Mouse (Mus musculus) natural killer cell, adult 2 months (primary cell): ENCODE data around the gene Topaz1.
"Not testable (repeated sequence)": the region's sequence is repeated elsewhere in the genome, so short reads cannot be mapped to it uniquely, and the experiment has no call there.

Source experiments
- DNase-seq, 2 experiments: peaks; one replicate each; pipeline ENCODE4 v3.0.0; 2022; ENCODE audit warnings: low spot score in 2 of 2

Topaz1 gene

DNA sequence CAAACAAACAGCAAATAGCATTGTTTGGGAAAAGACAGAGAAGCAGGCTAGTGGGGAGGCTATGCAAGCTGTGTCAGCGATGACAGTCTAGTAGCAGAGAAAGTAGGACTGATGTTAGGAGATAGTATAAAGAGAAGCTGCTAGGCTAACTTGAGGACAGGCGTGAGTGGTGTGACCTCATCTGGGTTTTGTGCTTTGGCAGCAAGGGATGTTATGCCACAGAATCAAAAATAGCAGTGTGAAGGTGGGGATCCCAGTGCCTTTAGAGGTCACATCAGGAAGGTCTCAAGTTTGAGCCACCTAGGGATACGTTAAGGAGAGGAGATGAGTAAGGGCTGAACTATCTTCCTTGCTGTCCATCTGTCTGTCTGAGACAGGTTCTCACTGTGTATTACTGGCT lies 63.1 kb downstream of the Topaz1 start:
- no peak for DNase-seq

DNA sequence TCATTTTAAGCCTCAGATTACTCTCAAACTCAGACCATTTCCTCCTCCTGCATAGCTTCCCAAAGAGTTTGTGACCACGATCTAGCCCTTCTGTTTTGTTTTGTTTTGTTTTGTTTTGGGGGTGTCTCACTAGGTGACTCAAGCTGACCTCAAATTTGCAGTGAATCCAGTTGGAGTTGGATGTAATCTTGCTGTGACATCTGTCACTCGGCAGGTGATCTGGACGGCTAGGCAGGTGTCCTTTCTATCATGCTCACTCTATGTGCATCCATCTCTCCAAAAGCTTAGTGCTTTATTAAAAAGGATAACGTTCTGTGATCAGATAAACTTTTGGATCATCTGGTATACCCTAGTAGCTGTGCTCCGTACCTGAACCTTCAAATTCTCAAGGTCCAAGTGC lies 65.2 kb downstream of the Topaz1 start:
- DNase-seq, result no peak

DNA sequence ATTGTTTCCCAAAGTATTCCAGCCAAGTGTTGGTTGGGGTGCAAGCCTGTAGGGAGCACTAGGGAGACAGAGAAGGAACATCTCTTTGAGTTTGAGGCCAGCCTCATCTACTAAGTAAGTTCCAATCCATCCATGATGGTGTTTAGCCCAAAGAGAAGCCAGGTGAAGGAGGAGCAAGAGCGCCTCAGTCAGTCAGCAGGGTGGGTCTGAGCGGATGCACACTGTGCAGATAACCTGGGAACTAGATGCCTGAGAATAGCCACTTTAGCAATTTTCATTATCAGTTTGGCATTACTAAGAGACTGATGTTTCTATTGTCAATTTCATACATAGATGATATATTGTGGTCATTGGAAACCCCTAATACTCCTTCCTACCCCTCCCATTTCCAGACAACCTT lies 67.6 kb downstream of the Topaz1 start:
- DNase-seq, result no peak

DNA sequence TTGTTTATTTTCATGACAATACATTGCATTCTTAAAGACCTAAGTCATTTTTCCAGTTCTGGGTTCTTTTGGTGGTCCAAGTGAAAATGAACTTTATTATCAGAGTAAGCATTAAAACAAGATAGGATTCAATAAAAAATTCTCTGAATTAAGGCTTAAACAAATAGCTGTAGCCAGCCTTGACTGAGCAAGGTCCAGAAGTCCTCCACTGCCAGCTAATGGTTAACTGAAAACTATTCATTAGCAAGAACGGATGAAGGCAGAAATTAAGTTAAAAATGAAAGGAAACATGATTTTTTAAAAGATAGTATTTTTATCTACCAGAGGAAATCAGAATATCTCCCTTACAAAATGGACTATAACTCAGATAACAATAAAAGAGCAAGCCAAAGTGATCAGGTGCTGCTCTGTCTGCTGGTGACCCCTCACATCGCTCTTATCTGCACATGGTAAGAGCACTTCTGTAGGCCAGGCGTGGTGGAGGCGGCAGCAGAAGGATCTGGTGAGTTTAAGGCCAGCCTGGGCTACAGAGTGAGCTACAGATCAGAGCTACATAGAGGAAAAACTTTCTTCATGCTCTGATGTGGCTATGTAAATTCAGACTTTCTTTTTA lies 68.2 kb downstream of the Topaz1 start:
- no peak for DNase-seq

DNA sequence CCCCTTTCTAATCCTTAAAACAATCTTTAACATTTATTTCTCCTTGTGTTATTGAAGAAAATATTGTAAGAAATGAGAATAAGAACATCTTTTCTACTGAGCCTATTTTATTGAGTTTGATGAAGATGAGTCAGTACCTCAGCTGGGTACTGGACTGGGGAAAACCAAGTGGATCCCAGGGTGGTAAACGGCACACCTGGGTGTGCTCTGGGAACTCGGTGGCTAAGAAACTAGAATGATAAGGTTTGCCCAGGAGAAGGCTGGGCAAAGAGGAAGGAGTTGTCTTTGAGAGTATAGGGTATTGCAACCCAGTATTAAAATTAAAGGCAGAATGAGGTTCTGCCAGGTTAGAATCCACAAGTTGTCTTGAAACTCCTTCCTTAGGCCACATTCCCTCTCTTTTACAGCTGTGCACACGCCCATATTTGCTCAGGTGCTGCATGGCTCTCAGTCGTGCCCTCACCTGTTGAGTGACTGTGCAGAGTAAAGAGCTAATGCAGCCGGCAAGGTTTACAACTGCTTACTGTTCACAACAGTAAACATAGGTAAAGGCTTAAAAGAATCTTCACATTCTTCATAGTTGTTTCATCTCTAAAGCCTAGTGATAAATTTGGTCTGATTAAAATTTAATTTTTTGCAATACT lies 76.3 kb downstream of the Topaz1 start:
- no peak for DNase-seq

DNA sequence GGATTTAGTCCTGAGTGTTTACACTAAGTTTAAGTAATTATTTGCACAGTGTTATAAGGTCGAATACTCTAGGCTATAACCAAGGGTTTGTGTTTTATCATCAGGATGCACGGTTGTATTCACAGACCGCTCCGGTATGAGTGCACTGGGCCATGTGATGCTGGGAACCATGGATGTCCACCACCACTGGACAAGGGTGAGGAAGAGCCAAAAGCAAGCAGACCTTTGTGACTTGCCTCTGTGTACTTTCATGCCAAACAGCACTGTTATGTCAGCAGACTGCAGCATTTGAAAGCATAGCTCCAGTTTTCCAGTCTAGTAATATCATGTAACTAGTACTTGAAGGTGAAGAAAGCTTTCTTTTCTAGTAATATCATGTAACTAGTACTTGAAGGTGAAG lies 79.6 kb downstream of the Topaz1 start:
- DNase-seq, result no peak

DNA sequence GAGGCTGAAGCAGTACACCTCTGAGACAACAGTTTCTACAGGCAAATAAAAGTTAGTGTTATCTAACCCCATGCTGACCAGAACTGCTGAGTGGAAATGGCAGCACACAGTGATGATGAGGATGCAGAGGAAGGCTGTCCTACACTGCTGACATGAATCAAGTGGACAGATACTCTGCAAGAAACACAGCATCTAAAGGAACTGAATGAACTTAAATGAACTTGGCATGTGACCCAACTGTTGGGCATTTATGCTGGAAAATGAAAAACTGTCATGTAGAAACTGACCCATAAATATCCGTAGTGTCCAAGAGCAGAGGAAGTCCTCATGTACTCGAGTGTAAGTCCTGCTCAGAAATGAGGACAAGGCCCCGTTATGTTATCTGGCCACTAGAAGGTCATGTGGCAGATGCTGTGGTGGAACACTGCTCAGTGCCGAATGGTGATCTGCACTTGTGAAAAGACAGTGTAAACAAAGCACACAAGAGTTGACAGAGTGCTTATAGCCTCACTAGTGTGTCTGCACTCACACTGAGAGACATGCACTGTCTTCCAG lies 82.8 kb downstream of the Topaz1 start:
- DNase-seq, result no peak

DNA sequence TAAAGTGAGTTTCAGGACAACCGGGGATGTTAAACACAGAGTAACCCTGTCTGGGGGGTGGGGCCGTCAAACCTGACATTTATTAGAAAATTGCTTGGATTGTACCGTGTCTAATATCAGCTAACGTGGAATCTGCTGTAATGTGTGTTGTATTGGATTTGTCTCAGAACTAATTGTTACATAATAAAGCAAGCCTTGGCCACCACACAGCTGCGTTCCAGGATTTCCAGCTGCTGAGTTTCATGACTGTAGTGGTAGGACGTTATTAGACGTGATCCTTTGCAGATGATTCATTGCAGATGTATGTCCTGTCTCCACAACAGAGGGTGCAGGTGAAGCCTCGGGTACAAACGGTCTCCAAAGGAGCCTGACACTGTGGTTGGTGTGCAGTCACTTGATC lies 89.0 kb downstream of the Topaz1 start:
- no peak for DNase-seq

DNA sequence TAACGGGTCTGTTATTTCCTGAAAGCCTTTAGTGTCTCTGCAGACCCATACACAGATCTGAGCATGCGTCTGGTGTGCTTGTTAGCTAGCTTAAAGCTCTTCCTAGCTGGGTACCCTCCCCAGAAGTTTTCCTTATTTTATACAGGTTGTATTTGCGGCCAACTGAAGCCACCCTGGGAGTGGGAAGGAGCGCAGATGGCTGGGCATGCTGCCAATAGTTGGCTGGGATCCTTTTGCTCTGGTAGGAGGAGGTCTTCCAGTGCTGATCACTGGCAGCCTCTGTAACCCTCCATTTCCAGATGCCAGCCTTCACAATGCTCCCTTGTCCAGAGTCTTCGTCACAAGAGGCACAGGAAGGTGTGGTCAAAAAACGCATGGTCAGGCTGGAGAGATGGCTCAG lies 89.6 kb downstream of the Topaz1 start:
- DNase-seq, result no peak

DNA sequence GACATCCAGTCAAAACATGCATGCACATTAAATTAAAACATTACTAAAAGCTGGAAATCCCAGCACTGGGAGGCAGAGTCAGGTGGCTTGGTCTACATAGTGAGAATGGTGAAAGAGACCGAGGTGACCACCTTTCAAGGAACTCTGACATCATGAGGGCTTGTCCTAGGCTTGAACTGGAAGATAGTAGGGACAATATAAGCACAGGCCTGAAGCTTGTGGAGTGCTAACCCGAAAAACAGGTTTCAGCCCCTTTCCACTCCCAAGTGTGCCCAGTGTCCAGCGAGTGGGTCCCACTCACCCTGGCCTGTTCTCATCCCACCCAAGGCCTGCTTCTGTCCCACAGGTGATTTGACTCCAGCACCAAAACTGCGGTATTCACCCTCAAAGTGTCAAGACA lies 90.1 kb downstream of the Topaz1 start:
- no peak for DNase-seq

DNA sequence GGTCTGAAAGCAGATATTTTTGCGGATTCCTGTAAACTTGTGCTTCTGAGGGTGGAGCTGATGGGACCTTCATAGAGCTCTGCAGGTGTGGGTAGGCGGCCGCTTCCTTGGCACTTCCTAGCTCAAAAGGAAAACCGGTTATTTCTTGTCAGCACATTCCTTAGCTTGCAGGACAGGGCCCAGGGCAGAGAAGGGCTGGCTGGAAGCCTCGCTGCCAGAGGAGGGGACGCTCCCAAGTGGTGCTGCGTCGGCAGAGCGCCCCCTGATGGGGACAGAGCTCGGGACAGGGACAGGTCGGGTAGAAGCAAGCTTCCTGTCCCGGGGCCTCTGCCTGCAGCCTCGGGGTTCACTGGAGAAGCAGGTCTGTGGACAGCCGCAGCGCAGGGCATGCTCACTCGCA lies 90.5 kb downstream of the Topaz1 start:
- no peak for DNase-seq

DNA sequence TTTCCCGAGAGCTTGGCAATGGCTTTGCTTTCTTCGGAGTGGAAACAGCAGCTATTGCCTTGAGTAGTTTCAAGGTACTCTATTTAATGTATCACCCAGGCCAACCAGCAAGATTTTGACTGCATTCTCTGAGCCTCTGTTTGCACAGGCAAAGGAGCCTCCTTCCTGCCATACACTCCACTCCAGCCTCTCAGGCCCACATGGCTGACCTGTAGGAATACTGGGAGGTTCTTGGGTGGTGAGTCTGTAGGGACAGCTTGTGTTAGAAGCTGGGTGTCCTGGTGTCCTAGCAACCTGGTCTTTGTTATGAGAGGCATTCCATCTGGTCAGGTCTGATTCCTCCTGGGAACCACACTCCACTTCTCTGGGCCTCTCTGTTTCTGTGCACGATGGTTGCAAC lies 96.6 kb downstream of the Topaz1 start, which contains the start of gene Gm35549:
Gene Gm35549, minus strand, starts transcription at position 276 of the 400 bp plus-strand sequence.
- no peak for DNase-seq

DNA sequence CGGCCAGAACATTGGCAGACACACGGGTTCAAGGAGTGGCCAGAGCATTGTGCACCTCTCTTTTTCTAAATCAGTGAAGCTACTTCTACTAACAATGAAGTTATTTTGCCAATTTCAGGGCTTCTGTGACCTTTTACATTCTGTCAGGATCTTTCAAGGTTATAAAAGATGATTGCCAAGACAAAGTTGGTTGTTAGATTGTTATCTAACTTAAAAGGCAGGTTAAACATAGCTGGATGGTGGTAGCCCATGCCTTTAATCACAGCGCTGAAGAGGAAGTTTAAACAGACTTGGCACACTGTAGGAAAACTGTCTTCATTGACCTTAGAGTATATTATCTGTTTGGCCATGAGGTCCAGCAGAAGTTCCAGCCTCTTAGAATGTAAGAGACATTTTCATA lies 98.5 kb downstream of the Topaz1 start:
- no peak for DNase-seq

DNA sequence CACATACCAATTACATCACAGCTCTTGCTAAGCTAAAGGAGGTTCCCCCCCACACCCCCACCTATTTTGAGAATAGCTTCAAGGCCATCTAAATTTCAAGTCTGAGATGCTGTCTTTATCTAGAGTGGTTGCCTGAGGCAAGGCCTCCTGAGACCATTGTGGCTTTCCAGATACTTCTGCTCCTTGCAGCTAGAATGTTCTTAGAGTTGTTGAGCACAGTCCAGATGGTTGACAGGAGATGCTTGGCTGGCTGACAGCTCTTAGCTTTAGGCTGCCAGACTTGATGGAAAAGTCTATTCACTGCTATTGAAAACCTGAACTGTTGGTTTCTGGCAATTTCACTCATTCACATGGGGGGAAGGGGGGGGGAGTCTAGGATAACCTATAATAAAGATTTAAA lies 99.0 kb downstream of the Topaz1 start:
- DNase-seq, result no peak

DNA sequence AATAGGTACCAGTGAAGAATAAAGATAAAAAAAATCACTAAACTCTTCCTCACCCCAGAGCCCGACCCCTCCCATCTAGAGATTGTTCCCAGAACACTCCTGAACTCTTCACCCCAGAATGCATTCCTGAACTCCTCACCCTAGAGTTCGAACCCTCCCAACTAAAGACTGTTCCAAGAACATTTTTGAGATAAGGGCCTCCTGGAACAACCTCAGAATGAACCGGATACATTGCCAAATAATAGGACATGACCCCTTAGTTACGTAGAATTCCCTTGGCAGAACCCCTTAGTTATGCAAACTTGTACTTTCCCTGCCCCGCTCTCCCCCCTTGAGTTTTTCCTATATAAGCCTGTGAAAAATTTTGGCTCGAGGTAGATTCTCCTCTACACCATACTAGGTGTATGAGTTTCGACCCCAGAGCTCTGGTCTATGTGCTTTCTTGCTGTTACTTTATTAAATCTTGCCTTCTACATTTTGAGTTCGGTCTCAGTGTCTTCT lies 100.7 kb downstream of the Topaz1 start:
- not testable (repeated sequence) for DNase-seq
